Mouse (Mus musculus) limb, embryonic 14.5 days (tissue): Measurements from ENCODE around the gene Szrd1. TPM values are rescaled to one million over a fixed set of nuclear protein-coding genes. Genes with fewer than 3 reads are reported as not detected.
A peak's percentile ranks its signal among the peaks of the same experiment; 100 is the strongest.

Experiments used
- ATAC-seq: fragments of 200-750 bp; cut with Nextera tagmentation; 2 replicates; pipeline ENCODE4 v1.8.0; 2017; ENCODE audit warnings: low read depth, moderate number of reproducible peaks, moderate TSS enrichment; ENCODE audit not compliant: low FRiP score
- DNase-seq: peaks from one replicate; pipeline ENCODE4 v3.0.0-alpha.2; 2015; ENCODE audit warnings: low spot score
- H3K27ac ChIP-seq: fragments of 300-500 bp; sonication (generic); replicated peaks from 2 replicates; pipeline ENCODE4 v1.5.1; 2014; ENCODE audit warnings: low read depth, mild to moderate bottlenecking, low read length, moderate library complexity, mixed read lengths
- H3K27me3 ChIP-seq: fragments of 300-500 bp; sonication (generic); 2 replicates; pipeline ENCODE4 v1.6.1; 2014; ENCODE audit warnings: low read length, mixed read lengths; ENCODE audit not compliant: control insufficient read depth, insufficient read depth
- H3K36me3 ChIP-seq: fragments of 300-500 bp; sonication (generic); 2 replicates; pipeline ENCODE4 v1.6.1; 2014; ENCODE audit warnings: mild to moderate bottlenecking, low read length, moderate library complexity, mixed read lengths; ENCODE audit not compliant: control insufficient read depth, insufficient read depth
- H3K4me1 ChIP-seq: fragments of 300-500 bp; sonication (generic); 2 replicates; pipeline ENCODE4 v1.6.1; 2014; ENCODE audit warnings: antibody characterized with exemption, low read length, mixed read lengths; ENCODE audit not compliant: control insufficient read depth, insufficient read depth
- H3K4me2 ChIP-seq: fragments of 300-500 bp; sonication (generic); replicated peaks from 2 replicates; pipeline ENCODE4 v1.6.1; 2014; ENCODE audit warnings: low read depth, mild to moderate bottlenecking, low read length, moderate library complexity; ENCODE audit not compliant: severe bottlenecking
- H3K4me3 ChIP-seq: fragments of 300-500 bp; sonication (generic); replicated peaks from 2 replicates; pipeline ENCODE4 v1.5.1; 2014; ENCODE audit warnings: low read length
- H3K9ac ChIP-seq: fragments of 300-500 bp; sonication (generic); 2 replicates; pipeline ENCODE4 v1.6.1; 2014; ENCODE audit warnings: mild to moderate bottlenecking, low read depth, low read length, moderate library complexity; ENCODE audit not compliant: severe bottlenecking
- H3K9me3 ChIP-seq: fragments of 300-500 bp; sonication (generic); 2 replicates; pipeline ENCODE4 v1.6.1; 2016; ENCODE audit warnings: low read length; ENCODE audit not compliant: control insufficient read depth
- POLR2A ChIP-seq: fragments of 200-500 bp; IDR thresholded peaks from 2 replicates; pipeline ENCODE4 v1.8.0; 2012; ENCODE audit warnings: inconsistent platforms, mild to moderate bottlenecking, moderate library complexity, borderline replicate concordance; ENCODE audit not compliant: insufficient read depth, insufficient read length; ENCODE audit errors: extremely low read depth
- WGBS: fragments of 180-500 bp; shearing (Covaris S2); extraction: QIAGEN DNeasy Blood & Tissue Kit; methylation state at CpG from one replicate; pipeline ENCODE4 v1.1.7; 2014; 5-methylcytosine and 5-hydroxymethylcytosine counted together
- polyA plus RNA-seq, 2 experiments: library from polyadenylated mRNA; depleted of rRNA in 1 of 2; stranded (reverse) in 1 of 2; unstranded in 1 of 2; fragments of >200 nt; fragmentation: Nextera tagmentation in 1 of 2; extraction: Ambion mirVana in 1 of 2; gene quantifications; 2 replicates each; pipeline versions ENCODE4 v1.2.1 to v1.2.3; 2012 to 2014

Szrd1 gene
- polyA plus RNA-seq, 2 experiments = 38.6 to 63.7 TPM

DNA sequence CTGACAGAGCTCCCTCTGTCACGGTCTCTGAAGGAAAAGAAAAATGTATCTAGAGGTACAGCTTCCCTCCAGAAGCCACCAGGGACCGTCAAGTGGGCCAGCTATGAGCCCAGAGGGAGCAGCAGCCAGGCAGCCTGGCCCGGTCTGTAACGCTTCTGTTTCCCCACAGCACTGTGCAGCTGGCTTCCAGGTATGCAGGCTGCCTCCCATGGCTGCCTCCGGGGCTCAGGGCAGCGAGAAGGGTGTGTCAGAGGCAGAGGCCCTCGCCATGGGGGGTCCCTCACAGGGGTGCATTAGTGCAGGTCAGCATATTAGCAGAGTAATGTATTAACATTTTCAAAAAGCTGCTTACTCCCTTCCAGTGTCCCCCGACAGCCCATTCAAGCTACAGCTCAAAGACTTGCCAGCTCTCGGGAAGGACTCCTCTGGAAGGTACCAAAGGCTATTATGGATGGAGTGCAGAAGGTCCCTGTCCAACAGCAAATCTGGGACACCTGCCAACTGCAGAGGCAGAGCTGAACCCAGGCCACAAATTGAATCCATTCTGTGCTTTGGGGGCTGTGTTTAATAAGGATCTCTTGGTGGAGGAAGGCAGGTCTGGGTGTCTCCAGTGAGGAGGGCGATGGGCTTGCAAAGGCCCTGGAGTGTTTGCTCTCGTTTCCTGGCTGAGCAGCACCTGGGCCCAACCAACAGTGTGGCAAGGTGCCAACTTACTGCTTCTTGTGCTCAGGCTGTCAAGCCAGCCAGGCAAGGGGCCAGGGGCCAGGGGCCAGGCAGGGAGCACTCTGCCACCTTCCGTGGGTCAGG is 72.7 kb downstream of the Szrd1 start:
- no peak for DNase-seq
- Histone ChIP-seq H3K4me2 (no peak overlapping the region), H3K27me3 (no peaks in the 10 kb centered on the region), H3K36me3 (peaks cover 64% of the 10 kb centered on the region), H3K9ac (no peak overlapping the region), H3K27ac (no peak overlapping the region), H3K9me3 (no peaks in the 10 kb centered on the region), H3K4me3 (no peak overlapping the region), H3K4me1 (no peaks in the 10 kb centered on the region)
- TF ChIP-seq POLR2A = no peak
- no peak for ATAC-seq
- WGBS = 82% methylated on average over 12 of the region's 12 CpGs

DNA sequence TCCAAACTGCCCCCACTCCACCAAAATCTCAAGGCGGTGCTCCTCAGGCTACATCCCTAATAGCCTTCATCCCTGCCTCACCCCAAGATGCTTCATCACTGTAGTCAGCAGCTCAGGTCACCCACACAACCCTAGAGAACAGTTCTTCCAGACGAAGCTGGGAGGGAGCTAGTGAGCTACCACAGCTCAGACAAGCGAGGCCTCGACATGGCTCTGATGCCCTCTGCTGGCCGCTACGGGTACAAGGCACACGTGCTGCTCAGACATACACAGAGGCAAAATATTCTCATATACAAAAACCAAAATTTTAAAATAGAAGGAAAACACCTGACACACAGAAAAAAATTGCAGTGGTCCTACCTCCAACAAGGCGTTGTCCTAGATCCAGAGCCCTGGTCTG is 74.5 kb downstream of the Szrd1 start:
- DNase-seq = peak; percentile 88
- 0 out of 2 replicates have a peak, but pooled peaks have one; percentile 6 for ATAC-seq
- no peaks in the 10 kb centered on the region for H3K27me3 ChIP-seq
- 5% methylated on average over 8 of the region's 8 CpGs for WGBS
- no peak for TF ChIP-seq POLR2A
- H3K36me3 ChIP-seq = peaks cover 46% of the 10 kb centered on the region
- H3K4me2 ChIP-seq = no peak overlapping the region
- H3K4me1 ChIP-seq = peaks cover 4% of the 10 kb centered on the region; the same call in 1 of the 2 replicates
- H3K27ac ChIP-seq = no peak overlapping the region
- no peaks in the 10 kb centered on the region for H3K9me3 ChIP-seq
- H3K9ac ChIP-seq = no peak overlapping the region
- H3K4me3 ChIP-seq = no peak overlapping the region

DNA sequence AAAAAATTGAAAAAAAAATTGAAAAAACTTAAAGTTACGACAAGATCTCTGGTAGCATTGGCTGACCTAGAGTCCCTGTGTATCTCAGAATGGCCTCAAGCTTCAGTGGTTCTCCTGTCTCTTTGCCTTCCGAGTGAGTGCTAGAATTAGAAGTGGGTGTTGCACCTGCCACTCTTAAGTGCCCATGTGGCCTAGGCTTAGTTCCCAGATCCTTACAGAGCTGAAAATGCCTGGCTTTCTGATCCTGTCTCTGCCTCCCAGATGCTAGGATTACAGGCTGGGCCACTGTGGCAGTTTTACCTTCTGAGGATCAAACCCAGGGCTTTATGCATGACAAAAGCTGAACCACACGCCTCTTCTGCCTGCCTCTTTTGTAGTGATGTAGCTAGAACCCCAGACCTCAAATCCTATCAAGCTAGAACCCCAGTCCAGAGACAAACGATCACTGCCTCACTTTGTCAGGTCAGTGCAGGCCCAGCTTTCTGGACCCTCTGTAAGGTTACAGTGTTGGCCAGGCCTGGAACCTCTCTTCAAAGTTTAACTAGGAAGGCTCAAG is 75.4 kb downstream of the Szrd1 start:
- WGBS = 97% methylated on average over 4 of the region's 4 CpGs
- ATAC-seq = no peak
- Histone ChIP-seq H3K27me3 (no peaks in the 10 kb centered on the region), H3K9me3 (no peaks in the 10 kb centered on the region), H3K4me2 (no peak overlapping the region), H3K9ac (no peak overlapping the region), H3K4me3 (no peak overlapping the region), H3K27ac (no peak overlapping the region), H3K4me1 (peaks cover 9% of the 10 kb centered on the region), H3K36me3 (peaks cover 38% of the 10 kb centered on the region)
- no peak for DNase-seq
- TF ChIP-seq POLR2A = no peak

Other genes with a start within 250 kb of the Szrd1 start
- 1.3 and 1.9 TPM in 2 replicates for gene Padi2, start 233.4 kb downstream of the Szrd1 start, polyA plus RNA-seq (2012; rRNA removed)
- 1.3 and 1.9 TPM in 2 replicates for gene Padi2, start 233.4 kb downstream of the Szrd1 start, polyA plus RNA-seq (2014; fragmentation: Nextera tagmentation; extraction: Ambion mirVana)
- gene Sdhb, start 178.6 kb downstream of the Szrd1 start, polyA plus RNA-seq (2012; rRNA removed) = 156 and 175 TPM in 2 replicates
- gene Sdhb, start 178.6 kb downstream of the Szrd1 start, polyA plus RNA-seq (2014; fragmentation: Nextera tagmentation; extraction: Ambion mirVana) = 380 and 381 TPM in 2 replicates
- 74.6 and 112 TPM in 2 replicates for gene Atp13a2, start 152.9 kb downstream of the Szrd1 start, polyA plus RNA-seq (2012; rRNA removed)
- 43.7 and 45.0 TPM in 2 replicates for gene Atp13a2, start 152.9 kb downstream of the Szrd1 start, polyA plus RNA-seq (2014; fragmentation: Nextera tagmentation; extraction: Ambion mirVana)
- 708 and 919 TPM in 2 replicates for gene Mfap2, start 129.4 kb downstream of the Szrd1 start, polyA plus RNA-seq (2012; rRNA removed)
- 1,017 and 1,089 TPM in 2 replicates for gene Mfap2, start 129.4 kb downstream of the Szrd1 start, polyA plus RNA-seq (2014; fragmentation: Nextera tagmentation; extraction: Ambion mirVana)
- gene Crocc, start 79.2 kb downstream of the Szrd1 start, polyA plus RNA-seq (2012; rRNA removed) = 25.9 and 27.8 TPM in 2 replicates
- gene Crocc, start 79.2 kb downstream of the Szrd1 start, polyA plus RNA-seq (2014; fragmentation: Nextera tagmentation; extraction: Ambion mirVana) = 5.4 and 7.3 TPM in 2 replicates
- gene Necap2, start 61.4 kb downstream of the Szrd1 start, polyA plus RNA-seq (2012; rRNA removed) = 79.1 and 91.0 TPM in 2 replicates
- 83.2 and 90.5 TPM in 2 replicates for gene Necap2, start 61.4 kb downstream of the Szrd1 start, polyA plus RNA-seq (2014; fragmentation: Nextera tagmentation; extraction: Ambion mirVana)
- gene Spata21, start 51.4 kb downstream of the Szrd1 start, polyA plus RNA-seq (2012; rRNA removed) = 0.04 and 0.08 TPM in 2 replicates
- 0.18 and 0.43 TPM in 2 replicates for gene Spata21, start 51.4 kb downstream of the Szrd1 start, polyA plus RNA-seq (2014; fragmentation: Nextera tagmentation; extraction: Ambion mirVana)
- 23.1 and 25.5 TPM in 2 replicates for gene Fbxo42, start 8.1 kb upstream of the Szrd1 start, polyA plus RNA-seq (2012; rRNA removed)
- gene Fbxo42, start 8.1 kb upstream of the Szrd1 start, polyA plus RNA-seq (2014; fragmentation: Nextera tagmentation; extraction: Ambion mirVana) = 29.7 and 30.0 TPM in 2 replicates
- 3.6 and 4.2 TPM in 2 replicates for gene Rsg1, start 74.2 kb upstream of the Szrd1 start, polyA plus RNA-seq (2012; rRNA removed)
- 5.5 and 6.1 TPM in 2 replicates for gene Rsg1, start 74.2 kb upstream of the Szrd1 start, polyA plus RNA-seq (2014; fragmentation: Nextera tagmentation; extraction: Ambion mirVana)
- gene Arhgef19, start 99.7 kb upstream of the Szrd1 start, polyA plus RNA-seq (2012; rRNA removed) = 20.4 and 21.8 TPM in 2 replicates
- 15.3 and 18.7 TPM in 2 replicates for gene Arhgef19, start 99.7 kb upstream of the Szrd1 start, polyA plus RNA-seq (2014; fragmentation: Nextera tagmentation; extraction: Ambion mirVana)
- gene Epha2, start 161.5 kb upstream of the Szrd1 start, polyA plus RNA-seq (2012; rRNA removed) = 9.4 and 13.1 TPM in 2 replicates
- 2.2 and 2.4 TPM in 2 replicates for gene Epha2, start 161.5 kb upstream of the Szrd1 start, polyA plus RNA-seq (2014; fragmentation: Nextera tagmentation; extraction: Ambion mirVana)
- gene Fam131c, start 228.4 kb upstream of the Szrd1 start, polyA plus RNA-seq (2012; rRNA removed) = 1.2 and 1.8 TPM in 2 replicates
- gene Fam131c, start 228.4 kb upstream of the Szrd1 start, polyA plus RNA-seq (2014; fragmentation: Nextera tagmentation; extraction: Ambion mirVana) = 1.5 and 1.6 TPM in 2 replicates